Mouse (Mus musculus) kidney, postnatal 14 days (tissue): ENCODE data around the gene Zfand2a.

Experiments
- DNase-seq: peaks from one replicate; pipeline ENCODE4 v3.0.0; 2022; ENCODE audit warnings: mixed read lengths

The Zfand2a gene

DNA sequence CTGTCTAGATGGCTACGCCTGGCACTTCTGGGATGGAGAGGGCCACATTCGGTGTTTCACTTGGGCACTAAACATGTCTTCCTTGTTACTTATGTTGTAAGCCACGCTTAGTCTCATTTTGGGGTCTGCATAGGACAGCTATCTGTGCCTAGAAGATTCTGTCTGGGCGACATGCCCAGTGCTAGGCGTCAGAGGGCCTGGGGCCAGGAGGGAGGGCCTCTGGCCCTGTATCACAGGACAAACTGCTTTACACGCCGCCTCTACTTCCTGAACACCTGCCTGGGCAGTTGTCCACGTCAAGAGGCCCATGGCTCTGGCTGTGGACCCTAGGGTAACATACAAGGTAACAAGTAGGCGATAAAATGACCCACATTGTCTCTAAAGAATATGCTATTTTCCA is 56.4 kb downstream of the Zfand2a start:
- DNase-seq, result no peak

DNA sequence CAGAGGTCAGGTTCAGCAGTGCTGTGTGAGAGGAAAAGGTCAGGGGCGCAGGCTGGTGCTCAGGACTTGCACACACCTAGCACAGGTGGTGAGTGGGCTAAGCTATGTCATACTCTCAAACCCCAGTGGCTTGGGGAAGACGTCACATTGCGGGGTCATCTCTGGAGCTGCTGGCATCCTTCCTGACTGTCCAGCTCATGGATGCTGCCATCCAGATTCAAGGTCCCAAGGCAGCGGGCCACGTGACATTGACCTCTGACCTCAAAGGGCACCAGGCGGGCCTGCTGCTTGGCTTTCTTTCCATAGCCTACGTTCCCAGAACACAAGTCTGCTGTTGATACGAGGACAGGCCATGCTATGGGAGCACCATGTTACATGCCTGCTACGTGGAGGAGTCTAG is 57.3 kb downstream of the Zfand2a start:
- DNase-seq, result no peak

DNA sequence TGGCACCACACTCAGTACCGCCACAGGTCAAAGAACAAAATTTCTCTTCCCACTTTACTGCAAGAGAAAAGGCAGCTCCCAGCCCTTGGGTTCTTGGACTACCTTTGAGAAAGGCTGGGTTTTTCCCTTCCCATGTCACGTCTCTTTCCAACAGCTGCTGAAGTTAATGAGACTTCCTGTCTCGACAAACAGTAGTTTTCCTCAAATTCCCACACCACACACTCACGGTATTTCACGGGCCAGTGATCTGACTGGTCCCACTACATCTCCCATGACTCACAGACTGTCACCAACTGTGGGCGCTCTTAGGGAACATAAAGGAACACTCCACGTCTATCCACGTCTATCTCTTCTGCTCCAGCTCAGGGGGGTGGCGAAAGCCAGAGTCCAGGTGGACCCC is 59.2 kb downstream of the Zfand2a start:
- no peak for DNase-seq

DNA sequence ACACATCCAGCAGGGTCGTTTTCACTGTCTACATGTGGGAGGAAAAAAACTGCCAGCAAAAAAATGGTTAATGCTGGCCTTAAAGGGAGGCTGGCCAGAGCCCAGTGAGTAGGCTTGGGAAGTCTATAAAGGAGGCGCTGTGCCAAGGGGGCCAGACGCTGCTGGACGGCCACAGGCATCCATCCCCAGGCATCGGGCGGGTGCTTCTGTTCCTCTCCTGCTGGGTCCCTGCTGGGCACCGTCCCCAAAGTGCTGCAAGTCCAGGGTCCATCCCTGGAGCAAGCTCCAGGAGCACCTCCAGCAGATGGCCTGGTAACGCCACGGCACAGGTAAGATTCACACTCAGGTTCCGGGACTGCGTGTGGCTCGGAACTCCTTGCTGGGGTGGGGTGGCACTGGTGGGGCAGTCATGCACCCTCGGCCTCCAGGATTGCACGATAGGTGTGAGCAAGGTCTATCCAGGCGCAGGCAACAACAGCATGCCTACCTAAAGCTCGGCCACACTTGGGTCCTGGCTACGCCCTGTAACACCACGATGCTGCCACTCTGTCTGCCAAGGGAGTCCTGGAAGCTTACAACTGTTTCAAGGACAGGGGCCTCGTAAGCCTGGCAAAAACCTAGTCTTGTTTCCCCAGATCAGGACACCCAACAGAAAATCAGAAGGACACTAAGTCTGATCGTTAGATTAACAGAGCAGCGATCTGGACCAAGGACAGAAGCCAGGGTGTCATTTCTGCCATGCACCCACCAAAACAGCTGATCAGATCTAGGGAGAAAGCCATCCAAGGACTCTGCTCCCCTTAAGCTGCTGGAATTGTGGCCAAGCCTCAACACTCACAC is 61.1 kb downstream of the Zfand2a start, which contains the start of gene Gper1:
TSS of gene Gper1 (plus strand) at position 126 of the 840 bp plus-strand sequence.
- peak; percentile 58 for DNase-seq
